Mouse (Mus musculus) heart, embryonic 14.5 days (tissue): ENCODE results near the gene Pard6b. TPM values are rescaled to one million over a fixed set of nuclear protein-coding genes. Genes with fewer than 3 reads are reported as not detected.

Source experiments
- ATAC-seq: fragments of 200-750 bp; cut with Nextera tagmentation; 2 replicates; pipeline ENCODE4 v1.8.0; 2017; ENCODE audit warnings: low read depth, moderate TSS enrichment; ENCODE audit not compliant: insufficient number of reproducible peaks, insufficient read depth, low FRiP score
- H3K27ac ChIP-seq, 2 experiments: fragments of 200-500 bp in 1 of 2; fragments of 300-500 bp in 1 of 2; sonication (generic) in 1 of 2; replicated peaks in 1 of 2; 2 replicates each; pipeline ENCODE4 v1.5.1; 2012 to 2014; ENCODE audit warnings: low read depth in 2 of 2, low read length in 2 of 2, control low read depth in 1 of 2, mild to moderate bottlenecking in 1 of 2, mixed read lengths in 1 of 2; ENCODE audit not compliant: control insufficient read depth in 1 of 2, insufficient read depth in 1 of 2
- H3K27me3 ChIP-seq: fragments of 300-500 bp; sonication (generic); 2 replicates; pipeline ENCODE4 v1.6.1; 2014; ENCODE audit warnings: mild to moderate bottlenecking, low read length, control low read depth; ENCODE audit not compliant: control insufficient read depth, insufficient read depth
- H3K36me3 ChIP-seq: fragments of 300-500 bp; sonication (generic); 2 replicates; pipeline ENCODE4 v1.6.1; 2014; ENCODE audit warnings: mild to moderate bottlenecking, control low read depth, low read length, mixed read lengths; ENCODE audit not compliant: control insufficient read depth, insufficient read depth
- H3K4me1 ChIP-seq, 2 experiments: fragments of 200-500 bp in 1 of 2; fragments of 300-500 bp in 1 of 2; sonication (generic) in 1 of 2; 2 replicates each; pipeline ENCODE4 v1.6.1; 2012 to 2014; ENCODE audit warnings: low read length in 2 of 2, control low read depth in 1 of 2, mixed read lengths in 1 of 2; ENCODE audit not compliant: control insufficient read depth in 2 of 2, insufficient read depth in 2 of 2
- H3K4me2 ChIP-seq: fragments of 300-500 bp; sonication (generic); 2 replicates; pipeline ENCODE4 v1.6.1; 2014; ENCODE audit warnings: mild to moderate bottlenecking, low read length
- H3K4me3 ChIP-seq, 2 experiments: fragments of 200-500 bp in 1 of 2; fragments of 300-500 bp in 1 of 2; sonication (generic) in 1 of 2; 2 replicates each; pipeline ENCODE4 v1.5.1; 2012 to 2014; ENCODE audit warnings: low read length in 2 of 2, mild to moderate bottlenecking in 2 of 2, control low read depth in 1 of 2, low read depth in 1 of 2, moderate library complexity in 1 of 2; ENCODE audit not compliant: control insufficient read depth in 1 of 2, insufficient read depth in 1 of 2
- H3K9ac ChIP-seq: fragments of 300-500 bp; sonication (generic); 2 replicates; pipeline ENCODE4 v1.6.1; 2014; ENCODE audit warnings: mild to moderate bottlenecking, low read length
- H3K9me3 ChIP-seq: fragments of 300-500 bp; sonication (generic); 2 replicates; pipeline ENCODE4 v1.6.1; 2016; ENCODE audit warnings: low read length, control low read depth; ENCODE audit not compliant: control insufficient read depth
- WGBS: fragments of 180-500 bp; shearing (Covaris S2); extraction: QIAGEN DNeasy Blood & Tissue Kit; methylation state at CpG from one replicate; pipeline ENCODE4 v1.1.7; 2014; 5-methylcytosine and 5-hydroxymethylcytosine counted together
- polyA plus RNA-seq: library from polyadenylated mRNA; unstranded; fragments of >200 nt; fragmentation: Nextera tagmentation; extraction: Ambion mirVana; gene quantifications from 2 replicates; pipeline ENCODE4 v1.2.1, GENCODE M21; 2014

The Pard6b gene
- polyA plus RNA-seq, 1 experiment from 2014 or later = 7.7 TPM

GRCm38 (mm10) chr2:168063712-168064111 is 17.1 kb upstream of the Pard6b start:
- no peak overlapping the region for H3K4me2 ChIP-seq
- no peaks in the 10 kb centered on the region for H3K27me3 ChIP-seq
- no peak overlapping the region for H3K4me3 ChIP-seq
- H3K36me3 ChIP-seq = no peaks in the 10 kb centered on the region
- 0 out of 2 replicates have a peak, but pooled peaks cover 2% of the 10 kb centered on the region for H3K9me3 ChIP-seq
- peaks cover 2 to 8% of the 10 kb centered on the region in 2 experiments; a peak in 3 of 4 replicates for H3K4me1 ChIP-seq
- no peak for ATAC-seq
- H3K27ac ChIP-seq = no peak overlapping the region
- 78% methylated on average over 12 of the region's 12 CpGs for WGBS
- H3K9ac ChIP-seq = no peak overlapping the region

GRCm38 (mm10) chr2:168065511-168065910 is 15.3 kb upstream of the Pard6b start:
- no peak for ATAC-seq
- Histone ChIP-seq H3K4me3 (no peak overlapping the region), H3K27me3 (no peaks in the 10 kb centered on the region)

GRCm38 (mm10) chr2:168066783-168067182 is 14.0 kb upstream of the Pard6b start:
- no peak for ATAC-seq
- Histone ChIP-seq H3K9me3 (no peaks in the 10 kb centered on the region), H3K4me2 (no peak overlapping the region), H3K36me3 (no peaks in the 10 kb centered on the region), H3K4me3 (no peak overlapping the region), H3K9ac (no peak overlapping the region), H3K4me1 (peaks cover 7 to 12% of the 10 kb centered on the region in 2 experiments; a peak in 3 of 4 replicates), H3K27ac (no peak overlapping the region), H3K27me3 (no peaks in the 10 kb centered on the region)
- WGBS = 61% methylated on average over 8 of the region's 8 CpGs

More at GRCm38 (mm10) chr2:168065511-168065910, 15.3 kb upstream of the Pard6b start:
- Histone ChIP-seq H3K9me3 (0 out of 2 replicates have a peak, but pooled peaks cover 2% of the 10 kb centered on the region), H3K4me1 (peaks cover 2 to 8% of the 10 kb centered on the region in 2 experiments; a peak in 3 of 4 replicates), H3K4me2 (no peak overlapping the region), H3K9ac (no peak overlapping the region), H3K36me3 (no peaks in the 10 kb centered on the region), H3K27ac (no peak overlapping the region)
- 58% methylated on average over 7 of the region's 7 CpGs for WGBS

- no peaks in the 10 kb centered on the region for H3K27me3 ChIP-seq
- WGBS = 21% methylated on average over 5 of the region's 5 CpGs
- H3K4me1 ChIP-seq = peaks cover 17 to 25% of the 10 kb centered on the region in 2 experiments
- ATAC-seq = no peak
- no peaks in the 10 kb centered on the region for H3K9me3 ChIP-seq
- no peak overlapping the region for H3K4me2 ChIP-seq
- H3K4me3 ChIP-seq = no peak overlapping the region
- no peak overlapping the region for H3K9ac ChIP-seq
- H3K27ac ChIP-seq = peak overlapping the region in 1 of 2 experiments; percentile 21; a peak in 1 of 4 replicates
- H3K36me3 ChIP-seq = no peaks in the 10 kb centered on the region
These were observed 10.4 kb upstream of the Pard6b start for GRCm38 (mm10) chr2:168070425-168070824.

- Histone ChIP-seq H3K4me1 (peaks cover 17 to 23% of the 10 kb centered on the region in 2 experiments), H3K27ac (peak overlapping the region; percentile 85 to 89), H3K36me3 (no peaks in the 10 kb centered on the region), H3K9ac (peak overlapping the region; percentile 49), H3K4me3 (no peak overlapping the region; a peak in 1 of 4 replicates), H3K27me3 (no peaks in the 10 kb centered on the region), H3K4me2 (peak overlapping the region; percentile 45), H3K9me3 (no peaks in the 10 kb centered on the region)
- peak; percentile 77 for ATAC-seq
- WGBS = 7% methylated on average over 9 of the region's 12 CpGs
These were observed 8.2 kb upstream of the Pard6b start for GRCm38 (mm10) chr2:168072436-168073131.

GRCm38 (mm10) chr2:168073722-168074121 is 7.1 kb upstream of the Pard6b start:
- H3K4me3 ChIP-seq = no peak overlapping the region
- peaks cover 20 to 26% of the 10 kb centered on the region in 2 experiments for H3K4me1 ChIP-seq
- WGBS = 78% methylated on average over 5 of the region's 5 CpGs
- no peak overlapping the region for H3K27ac ChIP-seq
- H3K36me3 ChIP-seq = no peaks in the 10 kb centered on the region
- no peaks in the 10 kb centered on the region for H3K9me3 ChIP-seq
- H3K9ac ChIP-seq = no peak overlapping the region
- no peak overlapping the region for H3K4me2 ChIP-seq
- ATAC-seq = no peak
- H3K27me3 ChIP-seq = no peaks in the 10 kb centered on the region

- no peak overlapping the region for H3K27ac ChIP-seq
- no peak overlapping the region for H3K9ac ChIP-seq
- no peak for ATAC-seq
- H3K27me3 ChIP-seq = no peaks in the 10 kb centered on the region; the same call in 1 of the 2 replicates
- H3K36me3 ChIP-seq = no peaks in the 10 kb centered on the region
- WGBS = 63% methylated on average over 3 of the region's 3 CpGs
- H3K4me3 ChIP-seq = no peak overlapping the region
- no peak overlapping the region for H3K4me2 ChIP-seq
- H3K4me1 ChIP-seq = peaks cover 20 to 26% of the 10 kb centered on the region in 2 experiments
- no peaks in the 10 kb centered on the region for H3K9me3 ChIP-seq
These were observed 6.3 kb upstream of the Pard6b start for GRCm38 (mm10) chr2:168074457-168074856.
